Mouse (Mus musculus) activated CD4-positive, CD25-positive, alpha-beta regulatory T cell, adult 4 months (primary cell): ENCODE measurements at regions not wholly inside any gene's neighbourhood (a gene's known extent, or its start where the extent isn't known, plus 50 kb on each side); places are given as distances from the start of the nearest gene placed in this dataset.

Experiments used
- ATAC-seq: one replicate; pipeline ENCODE4 v1.8.0; 2017

- ATAC-seq: no peak
Measured at GRCm38 (mm10) chr2:117731253-117731652, 380.4 kb upstream of the Thbs1 start.

- no peak for ATAC-seq
Measured at GRCm38 (mm10) chr2:117742413-117742812, 369.3 kb upstream of the Thbs1 start.

GRCm38 (mm10) chr2:117743901-117744300 lies 367.8 kb upstream of the Thbs1 start:
- ATAC-seq: no peak

- ATAC-seq: no peak
Measured at GRCm38 (mm10) chr2:117745767-117746166, 365.9 kb upstream of the Thbs1 start.

GRCm38 (mm10) chr2:117747136-117747535 lies 364.5 kb upstream of the Thbs1 start:
- ATAC-seq: no peak

- no peak for ATAC-seq
Measured at GRCm38 (mm10) chr2:117748892-117749291, 362.8 kb upstream of the Thbs1 start.

GRCm38 (mm10) chr2:117759491-117760013 lies 352.1 kb upstream of the Thbs1 start:
- ATAC-seq: no peak

- no peak for ATAC-seq
Measured at GRCm38 (mm10) chr2:117763631-117764030, 348.0 kb upstream of the Thbs1 start.

- no peak for ATAC-seq
Measured at GRCm38 (mm10) chr2:117765572-117765971, 346.1 kb upstream of the Thbs1 start.

GRCm38 (mm10) chr2:117766450-117766849 lies 345.2 kb upstream of the Thbs1 start:
- ATAC-seq: no peak

GRCm38 (mm10) chr2:117769402-117770114 lies 342.1 kb upstream of the Thbs1 start:
- ATAC-seq: no peak

GRCm38 (mm10) chr2:117770115-117770485 lies 341.6 kb upstream of the Thbs1 start:
- no peak for ATAC-seq

- ATAC-seq: no peak
Measured at GRCm38 (mm10) chr2:117780287-117780686, 331.4 kb upstream of the Thbs1 start.

GRCm38 (mm10) chr2:117780816-117781215 lies 330.9 kb upstream of the Thbs1 start:
- ATAC-seq: no peak

- ATAC-seq: no peak
Measured at GRCm38 (mm10) chr2:117787321-117787720, 324.4 kb upstream of the Thbs1 start.

GRCm38 (mm10) chr2:117794285-117794684 lies 317.4 kb upstream of the Thbs1 start:
- no peak for ATAC-seq

- ATAC-seq: no peak
Measured at GRCm38 (mm10) chr2:117801946-117802600, 309.6 kb upstream of the Thbs1 start.

GRCm38 (mm10) chr2:117802686-117803085 lies 309.0 kb upstream of the Thbs1 start:
- no peak for ATAC-seq

GRCm38 (mm10) chr2:117804686-117805085 lies 307.0 kb upstream of the Thbs1 start:
- ATAC-seq: no peak

- no peak for ATAC-seq
Measured at GRCm38 (mm10) chr2:117807121-117807520, 304.6 kb upstream of the Thbs1 start.

- ATAC-seq: no peak
Measured at GRCm38 (mm10) chr2:117811506-117811905, 300.2 kb upstream of the Thbs1 start.

GRCm38 (mm10) chr2:117811931-117812330 lies 299.7 kb upstream of the Thbs1 start:
- ATAC-seq: no peak

GRCm38 (mm10) chr2:117819701-117820225 lies 291.9 kb upstream of the Thbs1 start:
- no peak for ATAC-seq

GRCm38 (mm10) chr2:117820708-117821107 lies 291.0 kb upstream of the Thbs1 start:
- no peak for ATAC-seq
